Mouse (Mus musculus) ES-E14 (cell line): Measurements from ENCODE around the gene Cry2. TPM values are rescaled to one million over a fixed set of nuclear protein-coding genes. Genes with fewer than 3 reads are reported as not detected.

ENCODE experiments used
- DNase-seq: peaks from one replicate; pipeline ENCODE4 v3.0.0-alpha.2; 2013; ENCODE audit warnings: low read depth, low spot score
- H3K27ac ChIP-seq: 2 replicates; pipeline ENCODE4 v1.5.1; 2012; ENCODE audit warnings: low read depth, mild to moderate bottlenecking, low read length, moderate library complexity, mixed read lengths; ENCODE audit not compliant: poor library complexity, insufficient read depth, severe bottlenecking
- H3K36me3 ChIP-seq: 2 replicates; pipeline ENCODE4 v1.6.1; 2012; ENCODE audit warnings: mild to moderate bottlenecking, low read length, moderate library complexity, mixed read lengths; ENCODE audit not compliant: control insufficient read depth, poor library complexity, insufficient read depth, severe bottlenecking
- H3K4me1 ChIP-seq, 2 experiments: fragments of 150-350 bp in 1 of 2; sonication (generic) in 1 of 2; 2 replicates each; pipeline ENCODE4 v1.6.1; 2012; ENCODE audit warnings: low read length in 2 of 2, mild to moderate bottlenecking in 1 of 2, mixed read lengths in 1 of 2; ENCODE audit not compliant: control insufficient read depth in 2 of 2, insufficient read depth in 2 of 2, poor library complexity in 1 of 2
- H3K4me3 ChIP-seq, 2 experiments: fragments of 150-350 bp in 1 of 2; sonication (generic) in 1 of 2; 2 replicates each; pipeline ENCODE4 v1.5.1; 2012; ENCODE audit warnings: low read length in 2 of 2, low read depth in 1 of 2, mild to moderate bottlenecking in 1 of 2, mixed read lengths in 1 of 2; ENCODE audit not compliant: insufficient read depth in 1 of 2, poor library complexity in 1 of 2, severe bottlenecking in 1 of 2
- H3K9ac ChIP-seq: 2 replicates; pipeline ENCODE4 v1.6.1; 2012; ENCODE audit warnings: low read depth, mild to moderate bottlenecking, low read length, mixed read lengths; ENCODE audit not compliant: poor library complexity, insufficient read depth, severe bottlenecking
- H3K9me3 ChIP-seq: fragments of 150-350 bp; sonication (generic); 2 replicates; pipeline ENCODE4 v1.6.1; 2012; ENCODE audit warnings: low read depth, mild to moderate bottlenecking, low read length; ENCODE audit not compliant: control insufficient read depth, insufficient read depth
- CHD2 ChIP-seq: IDR thresholded peaks from 2 replicates; pipeline ENCODE4 v1.6.1; 2014; ENCODE audit warnings: mild to moderate bottlenecking, low read depth, low read length, inconsistent platforms
- HCFC1 ChIP-seq: IDR thresholded peaks from 2 replicates; pipeline ENCODE4 v1.6.1; 2012; ENCODE audit warnings: low read length, inconsistent platforms, borderline replicate concordance; ENCODE audit not compliant: insufficient read depth
- MAFK ChIP-seq: IDR thresholded peaks from 2 replicates; pipeline ENCODE4 v1.6.1; 2014; ENCODE audit warnings: mild to moderate bottlenecking, low read depth, low read length, inconsistent platforms; ENCODE audit not compliant: insufficient read depth
- ZC3H11A ChIP-seq: IDR thresholded peaks from 2 replicates; pipeline ENCODE4 v1.6.1; 2012; ENCODE audit warnings: low read depth, mild to moderate bottlenecking, inconsistent platforms, low read length, borderline replicate concordance
- ZNF384 ChIP-seq: IDR thresholded peaks from 2 replicates; pipeline ENCODE4 v1.6.1; 2012; ENCODE audit warnings: low read depth, low read length, inconsistent platforms
- in situ Hi-C, 2 experiments: fragments of 600-800 bp; cut with MboI; formaldehyde crosslinking; loops; one replicate each; pipeline ENCODE4 v1.15.1; 2025; ENCODE audit warnings: low sequenced_read_pairs in 2 of 2, inconsistent platforms in 1 of 2; ENCODE audit not compliant: unreplicated experiment in 2 of 2
- total RNA-seq: library from RNA; depleted of rRNA; stranded (reverse); fragments of 300-350 nt; gene quantifications from 2 replicates; pipeline ENCODE4 v1.2.3, GENCODE M21; 2012

Gene Cry2
- total RNA-seq, 1 experiment, result 11.7 TPM

DNA sequence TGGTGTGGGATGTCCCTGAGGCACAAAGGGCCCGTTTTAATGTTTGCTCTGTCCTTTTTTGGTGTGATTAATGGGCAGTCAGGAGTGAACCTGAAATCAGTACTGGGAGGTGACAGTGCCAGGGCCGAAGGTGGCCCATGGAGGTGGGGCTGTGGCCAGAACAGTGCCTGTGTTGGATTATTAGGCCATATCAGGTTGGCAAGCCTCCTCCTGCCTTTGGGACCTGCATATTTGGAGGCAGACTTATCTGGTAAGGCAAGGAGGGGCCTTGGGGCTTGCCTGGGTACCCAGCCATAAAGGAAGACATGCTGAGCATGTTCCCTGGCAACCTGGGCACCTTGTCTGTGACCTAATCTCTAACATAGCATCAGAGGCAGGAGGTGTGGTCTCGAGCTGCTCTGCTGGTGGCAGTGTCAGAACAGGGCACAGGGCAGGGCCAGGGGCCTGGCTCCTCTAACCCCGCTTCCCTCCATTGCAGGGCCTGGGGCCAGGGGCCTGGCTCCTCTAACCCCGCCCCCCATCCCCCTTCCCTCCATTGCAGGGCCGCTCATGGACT lies 53.3 kb downstream of the Cry2 start:
- Histone ChIP-seq H3K9ac (no peak overlapping the region), H3K4me1 (peaks cover 0 to 9% of the 10 kb centered on the region in 2 experiments; a peak in 1 of 4 replicates), H3K36me3 (peaks cover 19% of the 10 kb centered on the region; the same call in 1 of the 2 replicates), H3K9me3 (no peaks in the 10 kb centered on the region), H3K4me3 (no peak overlapping the region), H3K27ac (no peak overlapping the region)
- no peak for DNase-seq
- in situ Hi-C loops, result no loop called here
- TF ChIP-seq CHD2 (no peak), ZC3H11A (no peak), ZNF384 (no peak), MAFK (no peak), HCFC1 (no peak)

- peaks cover 13% of the 10 kb centered on the region; the same call in 1 of the 2 replicates for H3K36me3 ChIP-seq
- H3K9me3 ChIP-seq, result no peaks in the 10 kb centered on the region
- no peak overlapping the region for H3K9ac ChIP-seq
- no peak overlapping the region for H3K4me3 ChIP-seq
- in situ Hi-C loops, result no loop called here
- no peak for DNase-seq
- peaks cover 0 to 4% of the 10 kb centered on the region in 2 experiments; a peak in 1 of 4 replicates for H3K4me1 ChIP-seq
- no peak overlapping the region for H3K27ac ChIP-seq
- TF ChIP-seq HCFC1 (no peak), ZNF384 (no peak), ZC3H11A (no peak), MAFK (no peak), CHD2 (no peak)
Measured at GRCm38 (mm10) chr2:92379783-92380494, 53.9 kb downstream of the Cry2 start.

DNA sequence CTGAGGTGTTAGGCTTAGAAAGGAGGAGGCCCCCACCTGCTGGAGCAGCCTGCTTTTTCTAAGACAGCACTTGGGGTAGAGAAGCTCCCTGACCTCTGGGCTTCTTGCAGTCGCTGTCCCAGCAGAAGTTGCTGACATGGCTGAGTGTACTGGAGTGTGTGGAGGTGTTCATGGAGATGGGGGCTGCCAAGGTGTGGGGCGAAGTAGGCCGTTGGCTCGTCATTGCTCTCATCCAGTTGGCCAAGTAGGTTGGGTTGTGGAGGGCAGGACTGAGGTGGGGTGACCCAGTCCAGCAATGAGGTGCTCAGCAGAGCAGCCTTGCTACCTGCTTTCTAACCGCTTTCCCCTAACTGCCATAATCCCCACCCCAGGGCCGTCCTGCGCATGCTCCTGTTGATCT lies 56.5 kb downstream of the Cry2 start:
- Histone ChIP-seq H3K27ac (no peak overlapping the region), H3K4me1 (peaks cover 2 to 13% of the 10 kb centered on the region in 2 experiments; a peak in 2 of 4 replicates), H3K9me3 (no peaks in the 10 kb centered on the region), H3K9ac (no peak overlapping the region), H3K36me3 (peaks cover 9% of the 10 kb centered on the region; the same call in 1 of the 2 replicates), H3K4me3 (no peak overlapping the region)
- TF ChIP-seq HCFC1 (no peak), ZNF384 (no peak), MAFK (no peak), CHD2 (no peak), ZC3H11A (no peak)
- no peak for DNase-seq
- in situ Hi-C loops, result no loop called here

DNA sequence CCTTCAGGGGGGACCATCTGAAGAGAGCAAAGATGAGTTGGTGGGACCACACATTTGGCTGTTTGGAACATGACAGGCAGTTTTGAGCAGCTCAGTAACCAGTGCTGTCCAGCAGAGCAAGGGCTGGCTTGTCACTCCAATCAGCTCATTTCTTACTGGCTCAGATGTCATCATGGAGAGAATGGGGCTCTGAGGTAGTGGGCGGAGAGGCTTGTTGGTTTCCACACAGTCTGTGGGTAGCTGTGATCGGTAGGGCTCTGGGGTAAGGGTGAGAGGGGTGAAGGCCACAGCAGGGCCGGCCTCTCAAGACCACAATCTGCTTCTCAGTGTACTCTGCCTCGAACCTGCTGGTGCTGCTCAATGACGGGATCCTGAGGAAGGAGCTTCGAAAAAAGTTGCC lies 57.5 kb downstream of the Cry2 start:
- in situ Hi-C loops, result no loop called here
- Histone ChIP-seq H3K4me1 (peaks cover 2 to 21% of the 10 kb centered on the region in 2 experiments; a peak in 3 of 4 replicates), H3K36me3 (peaks cover 8% of the 10 kb centered on the region; the same call in 1 of the 2 replicates), H3K9ac (peak overlapping the region; percentile 27; the same call in 1 of the 2 replicates), H3K9me3 (no peaks in the 10 kb centered on the region), H3K27ac (no peak overlapping the region), H3K4me3 (peak overlapping the region in 1 of 2 experiments; percentile 88; a peak in 1 of 4 replicates)
- no peak for TF ChIP-seq ZC3H11A
- TF ChIP-seq MAFK, result no peak
- TF ChIP-seq ZNF384, result no peak
- no peak for TF ChIP-seq CHD2
- no peak for TF ChIP-seq HCFC1
- no peak for DNase-seq
